Mouse (Mus musculus) spleen, postnatal 36 days (tissue): ENCODE data around the gene Olfr1265.

Source experiments
- DNase-seq, 2 experiments: peaks; one replicate each; pipeline ENCODE4 v3.0.0; 2022; ENCODE audit warnings: low spot score in 2 of 2, mixed read lengths in 1 of 2

The Olfr1265 gene

DNA sequence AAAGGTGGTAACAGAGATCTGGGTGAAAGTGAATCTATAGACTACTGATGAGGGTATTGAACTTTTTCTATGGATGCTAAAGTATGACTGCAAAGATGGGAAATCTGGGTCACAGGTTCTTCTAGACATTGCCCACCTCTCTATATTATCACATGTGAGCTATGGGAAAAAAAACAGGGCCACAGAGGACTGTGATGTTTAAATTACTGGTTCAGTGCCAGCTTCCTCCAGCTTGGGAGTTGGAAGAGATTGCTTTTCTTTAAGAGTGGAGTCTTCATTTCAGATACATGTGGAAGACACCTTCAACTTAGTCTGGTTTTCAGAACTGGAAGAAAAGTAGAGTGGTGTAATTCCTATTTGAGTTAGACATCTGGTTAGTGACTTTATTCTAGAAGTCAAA, at the start of gene Olfr1265:
Gene Olfr1265 (plus strand): TSS at position 301 of the 400 bp plus-strand sequence.
- no peak for DNase-seq

DNA sequence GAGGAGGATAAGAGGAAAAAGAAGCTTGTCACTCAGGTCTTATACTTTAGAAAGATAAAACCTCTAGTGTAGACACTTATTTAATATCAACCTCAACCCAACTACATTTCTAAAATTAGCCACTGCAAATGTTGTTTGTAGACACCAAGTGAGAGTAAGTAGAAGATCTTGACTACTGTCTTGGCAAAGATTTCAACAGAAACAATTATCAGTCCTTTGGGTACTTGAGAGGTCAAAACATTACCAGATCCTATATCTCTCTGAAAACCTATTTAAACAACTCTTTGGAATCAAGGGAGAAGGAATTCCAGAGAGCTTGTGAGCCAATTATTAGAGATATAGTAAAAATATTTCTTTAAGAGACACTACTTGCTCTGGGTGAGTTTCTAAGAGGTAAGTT, 44.2 kb upstream of the Olfr1265 start, which contains the start of gene Olfr1261:
Gene Olfr1261 (plus strand): TSS at position 301 of the 400 bp plus-strand sequence.
- DNase-seq, result no peak

DNA sequence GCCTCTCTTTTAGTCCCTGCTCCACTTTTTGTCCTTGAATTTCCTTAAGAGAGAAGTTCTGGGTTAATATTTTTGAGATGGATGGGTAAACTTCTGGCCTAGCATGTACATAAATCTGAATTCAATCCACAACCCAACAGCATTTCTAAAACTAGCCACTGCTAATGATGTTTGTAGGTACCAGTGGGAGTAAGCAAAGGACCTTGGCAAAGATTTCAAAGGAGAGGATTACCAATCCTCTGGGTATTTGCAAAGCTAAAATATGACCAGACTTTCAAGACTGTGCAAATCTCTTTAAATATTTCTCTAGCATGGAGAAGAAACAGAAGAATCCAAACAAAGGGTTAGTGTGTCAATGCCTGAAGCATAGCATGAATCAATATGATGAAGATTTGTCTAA, 35.3 kb upstream of the Olfr1265 start, which contains the start of gene Olfr1262:
Gene Olfr1262 (plus strand): TSS at position 301 of the 400 bp plus-strand sequence.
- DNase-seq, result no peak

DNA sequence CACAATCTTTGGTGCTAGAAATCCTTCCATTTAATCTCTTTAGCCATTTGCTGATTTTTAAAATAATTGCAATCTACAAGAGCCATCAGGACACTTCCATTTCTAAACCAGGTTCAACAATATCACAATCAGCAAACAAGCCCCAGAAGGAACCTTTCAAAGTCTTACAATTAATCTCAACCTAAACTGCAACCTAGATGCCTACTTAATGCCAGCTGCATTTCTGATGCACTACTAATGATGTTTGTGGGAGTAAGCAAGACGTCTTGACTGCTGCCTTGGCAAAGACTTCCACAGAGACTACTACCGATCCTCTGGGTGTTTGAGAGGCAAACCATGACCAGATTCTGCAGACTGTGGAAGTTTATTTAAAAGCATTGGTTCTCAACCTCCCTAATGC, 23.3 kb upstream of the Olfr1265 start, which contains the start of gene Olfr1263:
Gene Olfr1263 (plus strand): TSS at position 301 of the 400 bp plus-strand sequence.
- no peak for DNase-seq

DNA sequence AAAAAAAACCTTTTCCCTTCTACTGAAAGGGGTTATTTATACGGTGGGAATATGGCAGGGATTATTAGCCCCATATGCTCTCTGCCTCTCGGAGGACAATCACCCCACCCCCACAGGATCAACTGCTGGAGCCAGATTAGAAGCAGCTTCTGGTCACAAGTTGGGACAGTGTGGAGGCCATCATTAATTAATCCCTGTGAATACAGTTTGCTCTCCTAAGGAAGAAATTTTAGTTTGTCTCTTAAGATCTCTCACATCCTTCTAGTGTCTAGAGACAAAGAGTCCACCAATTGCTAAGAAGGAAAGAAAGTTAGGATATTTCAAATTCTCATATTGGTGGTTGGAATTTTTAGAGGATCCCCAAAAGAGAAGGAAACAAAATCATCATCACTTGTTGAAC, 9.7 kb upstream of the Olfr1265 start, which contains the start of gene Olfr1264:
Gene Olfr1264 (minus strand): TSS at position 101 of the 400 bp plus-strand sequence.
- no peak for DNase-seq

DNA sequence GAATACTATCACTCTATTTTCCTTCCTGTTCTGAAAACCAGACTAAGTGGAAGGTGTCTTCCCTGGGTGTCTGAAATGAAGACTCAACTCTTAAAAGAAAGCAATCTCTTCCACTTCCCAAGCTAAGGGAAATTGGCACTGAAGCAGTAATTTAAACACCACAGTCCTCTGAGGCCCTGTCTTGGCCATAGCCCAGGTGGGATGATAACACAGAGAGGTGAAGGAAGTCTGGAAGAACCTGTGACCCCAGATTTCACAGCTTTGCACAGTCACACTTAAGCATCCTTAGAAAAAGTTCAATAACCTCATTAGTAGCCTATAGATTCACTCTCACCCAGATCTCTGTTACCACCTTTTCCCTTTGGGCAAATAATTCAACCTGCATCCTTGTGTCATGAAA, 28.4 kb downstream of the Olfr1265 start, which contains the start of gene Olfr140:
Gene Olfr140 (minus strand): TSS at position 101 of the 400 bp plus-strand sequence.
- no peak for DNase-seq

DNA sequence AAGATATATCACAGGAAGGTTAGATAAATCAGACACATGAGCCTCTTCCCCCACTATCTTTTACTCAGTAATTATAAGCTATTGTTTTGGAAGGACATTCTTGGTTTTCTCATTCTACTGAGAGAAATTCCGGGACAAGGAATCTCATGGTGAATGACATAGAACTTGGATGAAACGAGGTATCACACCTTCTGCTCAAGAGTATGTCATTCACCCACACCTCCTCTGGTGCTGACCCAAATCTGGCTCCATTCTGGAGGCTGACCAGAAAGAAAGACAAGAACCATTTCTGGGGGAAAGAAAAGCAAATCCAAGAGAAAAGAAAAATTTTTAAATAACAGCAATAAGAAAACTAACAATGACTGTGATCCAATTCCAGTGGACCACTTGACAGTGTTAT, 34.9 kb downstream of the Olfr1265 start:
- DNase-seq, result no peak
